Mouse (Mus musculus): ENCODE data around the gene Paxip1.

Gene Paxip1

DNA sequence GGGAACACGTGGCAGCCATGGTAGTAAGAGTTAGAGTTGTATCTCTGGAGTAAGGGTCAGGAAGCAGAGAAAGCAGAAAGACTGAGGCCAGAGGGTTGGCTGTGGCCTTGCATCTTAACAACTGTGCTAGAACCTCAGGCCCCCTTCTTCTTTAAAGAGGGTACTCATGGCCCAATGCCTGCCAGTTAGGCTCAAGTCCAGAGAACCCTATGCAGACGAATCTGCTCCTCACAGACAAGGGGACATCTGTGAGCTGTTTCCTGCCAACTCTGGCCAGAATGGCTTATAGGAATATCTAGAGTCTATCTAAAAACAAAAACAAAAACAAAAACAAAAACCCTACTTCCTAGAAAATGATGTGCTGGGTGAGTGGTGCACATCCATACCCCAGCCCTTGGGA lies 72.2 kb downstream of the Paxip1 start:
- no peak for DNase-seq

DNA sequence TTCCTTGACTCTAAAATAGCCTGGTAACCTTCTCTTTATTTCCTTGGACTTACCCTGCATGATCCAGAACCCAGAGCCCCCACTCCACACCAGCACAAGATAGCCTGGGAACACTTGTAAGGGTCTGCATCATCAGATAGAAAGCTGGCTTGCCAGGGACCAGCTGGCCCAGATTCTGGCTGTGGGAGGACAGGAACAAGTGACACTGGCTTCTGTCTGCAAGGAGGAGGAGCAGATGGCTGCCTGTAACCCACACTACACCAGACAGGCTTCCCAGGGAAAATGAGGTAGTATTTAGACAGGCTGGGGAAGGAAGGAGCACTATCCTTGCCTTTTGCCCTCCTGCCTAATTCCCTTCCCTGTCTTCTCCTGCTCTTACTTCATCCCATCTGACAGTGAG lies 74.2 kb downstream of the Paxip1 start:
- DNase-seq: no peak

GRCm38 (mm10) chr5:27716026-27716425 lies 75.5 kb downstream of the Paxip1 start:
- DNase-seq: no peak

DNA sequence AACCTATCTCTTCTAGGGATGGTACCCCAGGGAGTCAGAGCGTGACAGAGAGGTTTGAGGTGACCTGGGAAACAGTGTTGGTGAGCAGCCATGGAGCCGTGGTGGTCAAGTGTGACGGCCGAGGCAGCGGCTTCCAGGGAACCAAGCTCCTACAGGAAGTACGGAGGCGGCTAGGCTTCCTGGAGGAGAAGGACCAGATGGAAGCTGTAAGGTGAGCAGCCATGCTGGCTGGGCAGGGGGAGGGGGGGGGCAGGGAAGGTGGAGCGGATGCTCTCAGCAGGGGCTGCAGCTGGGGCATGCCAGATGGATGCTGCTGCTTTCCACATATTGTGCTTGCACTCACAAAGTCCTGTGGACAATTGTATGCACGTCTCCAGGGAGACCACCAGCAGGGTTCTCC lies 77.1 kb downstream of the Paxip1 start:
- DNase-seq: no peak

DNA sequence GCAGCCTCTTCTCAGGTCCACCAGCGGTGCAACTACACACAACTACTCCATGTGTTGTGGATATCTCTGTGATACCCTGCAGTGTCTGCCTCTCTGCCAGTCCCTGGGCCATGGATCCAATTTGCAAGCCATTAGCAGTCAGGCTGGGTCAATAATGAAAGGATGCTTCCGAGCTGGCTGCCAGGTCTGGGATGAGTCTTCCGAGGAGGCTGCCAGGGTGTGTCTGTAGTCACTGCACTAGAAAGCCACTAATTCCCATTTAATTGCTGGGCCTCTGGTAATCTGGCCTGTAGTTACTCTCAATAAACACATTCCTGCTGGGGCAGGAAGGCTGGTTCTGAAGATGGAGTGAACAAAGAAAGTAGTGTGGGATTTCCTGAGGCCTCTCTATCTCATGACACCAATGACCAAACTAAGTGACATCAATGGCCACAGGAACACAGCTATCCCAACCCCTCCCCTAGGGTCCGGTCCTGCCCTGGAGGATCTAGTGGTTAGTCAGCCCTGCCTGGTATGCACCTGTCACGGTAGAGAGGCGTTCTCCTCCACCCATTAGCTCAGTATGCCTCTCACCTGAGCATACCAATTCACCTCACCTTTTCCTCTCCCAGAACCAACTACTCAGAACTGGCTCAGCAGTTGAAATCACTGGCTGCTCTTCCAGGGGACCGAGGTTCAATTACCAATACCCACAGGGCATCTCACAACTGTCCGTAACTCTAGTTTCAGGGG lies 79.9 kb downstream of the Paxip1 start:
- DNase-seq: no peak

GRCm38 (mm10) chr5:27708209-27708608 lies 83.3 kb downstream of the Paxip1 start:
- DNase-seq: no peak

GRCm38 (mm10) chr5:27707283-27707682 lies 84.2 kb downstream of the Paxip1 start:
- DNase-seq: no peak

DNA sequence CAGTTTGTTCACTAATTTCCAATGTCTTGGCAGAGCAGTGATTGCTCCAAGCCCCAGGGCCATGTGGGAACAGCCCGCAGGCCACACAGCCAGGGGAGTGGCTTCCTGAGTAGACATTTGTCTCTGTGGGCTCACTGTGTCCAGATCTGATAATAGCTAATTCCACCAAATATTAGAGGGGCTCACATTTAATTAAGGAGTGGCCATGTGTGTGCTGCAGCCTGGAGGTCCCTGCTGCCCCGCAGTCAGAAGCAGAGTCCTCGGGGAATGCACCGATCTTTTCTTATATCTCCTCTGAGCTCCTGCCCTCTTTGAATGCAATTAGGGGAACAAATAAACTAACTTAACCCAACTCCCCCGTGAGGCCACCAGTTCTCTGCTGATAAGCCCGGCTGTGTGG lies 84.9 kb downstream of the Paxip1 start:
- no peak for DNase-seq

DNA sequence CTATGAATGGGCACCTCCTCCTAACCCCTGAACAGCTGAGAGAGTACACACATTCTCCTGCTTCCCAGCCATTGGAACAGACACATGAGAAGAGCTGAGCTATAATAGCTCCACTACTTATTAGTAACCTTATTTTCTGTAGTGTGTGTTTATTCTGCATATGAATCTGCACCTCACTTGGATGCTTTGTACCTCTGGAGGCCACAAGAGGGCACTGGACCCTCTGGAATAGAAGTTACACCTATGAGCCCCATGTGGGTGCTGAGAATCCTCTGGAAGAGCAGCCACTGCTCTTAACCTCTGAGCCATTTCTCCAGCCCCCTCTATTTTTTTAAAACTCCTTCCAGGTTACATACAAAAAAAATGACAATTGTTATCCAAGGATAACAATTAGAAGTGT lies 86.5 kb downstream of the Paxip1 start:
- DNase-seq: no peak

DNA sequence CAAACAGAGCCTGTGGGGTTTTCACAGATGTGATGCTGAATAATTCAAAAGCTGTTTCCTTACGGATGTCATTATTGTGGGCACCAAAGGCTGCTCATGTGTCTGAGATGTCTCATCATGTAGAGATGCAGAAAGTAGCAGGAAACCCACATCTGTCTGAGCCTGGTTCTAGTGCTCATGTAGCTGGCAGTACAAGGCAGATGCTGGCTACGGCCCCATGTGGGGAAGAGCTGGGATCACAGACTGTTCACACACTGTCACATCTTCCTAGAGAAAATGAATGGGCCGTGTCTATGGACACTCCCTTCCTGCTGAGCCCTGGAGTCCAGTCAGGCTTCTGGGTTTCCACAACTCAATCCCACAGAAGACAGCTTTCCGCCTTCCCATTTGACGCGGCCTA lies 89.0 kb downstream of the Paxip1 start:
- no peak for DNase-seq
